Mouse (Mus musculus): ENCODE results near the gene 6030468B19Rik. TPM values are rescaled to one million over a fixed set of nuclear protein-coding genes. Genes with fewer than 3 reads are reported as not detected.

Gene 6030468B19Rik
- total RNA-seq (2021), result not detected

GRCm38 (mm10) chr11:117797511-117798159 is at the start of gene 6030468B19Rik:
Gene 6030468B19Rik (plus strand): TSS chr11:117797660.
- intact Hi-C loops (cut with DNase I), result no loop called here
- DNase-seq, result no peak

GRCm38 (mm10) chr11:117748628-117749027 is 48.8 kb upstream of the 6030468B19Rik start:
- intact Hi-C loops (cut with DNase I), result no loop called here
- no peak for DNase-seq

- intact Hi-C loops (cut with DNase I), result no loop called here
- DNase-seq, result no peak
These were observed 48.0 kb upstream of the 6030468B19Rik start for GRCm38 (mm10) chr11:117749414-117749813.

GRCm38 (mm10) chr11:117751544-117751943 is 45.9 kb upstream of the 6030468B19Rik start:
- DNase-seq, result no peak
- intact Hi-C loops (cut with DNase I), result no loop called here

- intact Hi-C loops (cut with DNase I), result no loop called here
- no peak for DNase-seq
These were observed 41.6 kb upstream of the 6030468B19Rik start for GRCm38 (mm10) chr11:117755891-117756290.

GRCm38 (mm10) chr11:117759267-117759666 is 38.2 kb upstream of the 6030468B19Rik start:
- intact Hi-C loops (cut with DNase I), result no loop called here
- DNase-seq, result peak; percentile 51

GRCm38 (mm10) chr11:117760374-117761119 is 36.9 kb upstream of the 6030468B19Rik start:
- DNase-seq, result peak; percentile 51
- intact Hi-C loops (cut with DNase I), result no loop called here

- intact Hi-C loops (cut with DNase I), result no loop called here
- DNase-seq, result no peak
These were observed 35.7 kb upstream of the 6030468B19Rik start for GRCm38 (mm10) chr11:117761801-117762200.

GRCm38 (mm10) chr11:117762246-117762645 is 35.2 kb upstream of the 6030468B19Rik start:
- intact Hi-C loops (cut with DNase I), result no loop called here
- no peak for DNase-seq

GRCm38 (mm10) chr11:117764319-117764718 is 33.1 kb upstream of the 6030468B19Rik start:
- intact Hi-C loops (cut with DNase I), result no loop called here

GRCm38 (mm10) chr11:117765361-117765760 is 32.1 kb upstream of the 6030468B19Rik start:
- DNase-seq, result no peak
- intact Hi-C loops (cut with DNase I), result no loop called here

More at GRCm38 (mm10) chr11:117764319-117764718, 33.1 kb upstream of the 6030468B19Rik start:
- no peak for DNase-seq

- DNase-seq, result no peak
- intact Hi-C loops (cut with DNase I), result no loop called here
These were observed 31.2 kb upstream of the 6030468B19Rik start for GRCm38 (mm10) chr11:117766275-117766674.

- intact Hi-C loops (cut with DNase I), result no loop called here
- peak; percentile 81 for DNase-seq
These were observed 28.5 kb upstream of the 6030468B19Rik start for GRCm38 (mm10) chr11:117768725-117769682.

GRCm38 (mm10) chr11:117769683-117770047 is 27.8 kb upstream of the 6030468B19Rik start:
- no peak for DNase-seq
- intact Hi-C loops (cut with DNase I), result no loop called here

- intact Hi-C loops (cut with DNase I), result no loop called here
- DNase-seq, result peak; percentile 64
These were observed 27.1 kb upstream of the 6030468B19Rik start for GRCm38 (mm10) chr11:117770407-117770806.

GRCm38 (mm10) chr11:117772352-117772751 is 25.1 kb upstream of the 6030468B19Rik start:
- DNase-seq, result no peak
- intact Hi-C loops (cut with DNase I), result no loop called here

GRCm38 (mm10) chr11:117774925-117775324 is 22.5 kb upstream of the 6030468B19Rik start:
- DNase-seq, result no peak

GRCm38 (mm10) chr11:117775540-117775939 is 21.9 kb upstream of the 6030468B19Rik start:
- no peak for DNase-seq
- intact Hi-C loops (cut with DNase I), result no loop called here

More at GRCm38 (mm10) chr11:117774925-117775324, 22.5 kb upstream of the 6030468B19Rik start:
- intact Hi-C loops (cut with DNase I), result no loop called here

GRCm38 (mm10) chr11:117776085-117776792 is 21.2 kb upstream of the 6030468B19Rik start:
- intact Hi-C loops (cut with DNase I), result no loop called here
- no peak for DNase-seq

- DNase-seq, result no peak
- intact Hi-C loops (cut with DNase I), result no loop called here
These were observed 20.3 kb upstream of the 6030468B19Rik start for GRCm38 (mm10) chr11:117777111-117777510.

Measured in left cerebral cortex, postnatal 4 days (tissue).